Mouse (Mus musculus): ENCODE measurements around the gene Usp5. TPM values are rescaled to one million over a fixed set of nuclear protein-coding genes. Genes with fewer than 3 reads are reported as not detected.

Gene Usp5
- polyA plus RNA-seq, 1 experiment, result 37.4 TPM

GRCm38 (mm10) chr6:124791911-124792310 lies 37.4 kb downstream of the Usp5 start:
- H3K4me1 ChIP-seq (ENCODE audit: control insufficient read depth, insufficient read depth, low read length), result no peaks in the 10 kb centered on the region
- TF ChIP-seq CTCF (IDR thresholded peaks at IDR 0.05; ENCODE audit: control insufficient read depth, insufficient read depth, insufficient replicate concordance, low read depth, low read length) (no peak), POLR2A (IDR thresholded peaks at IDR 0.05; ENCODE audit: control insufficient read depth, low read depth, low read length) (no peak)
- H3K27me3 ChIP-seq (ENCODE audit: control insufficient read depth, insufficient read depth, low read length), result no peaks in the 10 kb centered on the region
- no peak overlapping the region for H3K4me3 ChIP-seq (ENCODE audit: control insufficient read depth, low read depth, low read length)
- H3K36me3 ChIP-seq (ENCODE audit: control insufficient read depth, insufficient read depth, low read length), result no peaks in the 10 kb centered on the region
- H3K27ac ChIP-seq (ENCODE audit: control insufficient read depth, insufficient read depth, low read depth, low read length), result no peak overlapping the region

GRCm38 (mm10) chr6:124790121-124790520 lies 39.2 kb downstream of the Usp5 start:
- Histone ChIP-seq H3K36me3 (ENCODE audit: control insufficient read depth, insufficient read depth, low read length) (no peaks in the 10 kb centered on the region), H3K27me3 (ENCODE audit: control insufficient read depth, insufficient read depth, low read length) (no peaks in the 10 kb centered on the region), H3K4me1 (ENCODE audit: control insufficient read depth, insufficient read depth, low read length) (no peaks in the 10 kb centered on the region), H3K27ac (ENCODE audit: control insufficient read depth, insufficient read depth, low read depth, low read length) (no peak overlapping the region), H3K4me3 (ENCODE audit: control insufficient read depth, low read depth, low read length) (no peak overlapping the region)
- TF ChIP-seq POLR2A (IDR thresholded peaks at IDR 0.05; ENCODE audit: control insufficient read depth, low read depth, low read length) (no peak), CTCF (IDR thresholded peaks at IDR 0.05; ENCODE audit: control insufficient read depth, insufficient read depth, insufficient replicate concordance, low read depth, low read length) (no peak)

GRCm38 (mm10) chr6:124789519-124789918 lies 39.8 kb downstream of the Usp5 start:
- no peak overlapping the region for H3K4me3 ChIP-seq (ENCODE audit: control insufficient read depth, low read depth, low read length)
- no peaks in the 10 kb centered on the region for H3K4me1 ChIP-seq (ENCODE audit: control insufficient read depth, insufficient read depth, low read length)
- H3K27ac ChIP-seq (ENCODE audit: control insufficient read depth, insufficient read depth, low read depth, low read length), result no peak overlapping the region
- no peak for TF ChIP-seq POLR2A (IDR thresholded peaks at IDR 0.05; ENCODE audit: control insufficient read depth, low read depth, low read length)
- TF ChIP-seq CTCF (IDR thresholded peaks at IDR 0.05; ENCODE audit: control insufficient read depth, insufficient read depth, insufficient replicate concordance, low read depth, low read length), result no peak
- H3K27me3 ChIP-seq (ENCODE audit: control insufficient read depth, insufficient read depth, low read length), result no peaks in the 10 kb centered on the region
- H3K36me3 ChIP-seq (ENCODE audit: control insufficient read depth, insufficient read depth, low read length), result no peaks in the 10 kb centered on the region

- H3K4me3 ChIP-seq (ENCODE audit: control insufficient read depth, low read depth, low read length), result no peak overlapping the region
Measured at GRCm38 (mm10) chr6:124787722-124788121, 41.6 kb downstream of the Usp5 start.

GRCm38 (mm10) chr6:124786756-124787420 lies 42.4 kb downstream of the Usp5 start:
- H3K27me3 ChIP-seq (ENCODE audit: control insufficient read depth, insufficient read depth, low read length), result no peaks in the 10 kb centered on the region
- H3K4me3 ChIP-seq (ENCODE audit: control insufficient read depth, low read depth, low read length), result no peak overlapping the region
- no peaks in the 10 kb centered on the region for H3K36me3 ChIP-seq (ENCODE audit: control insufficient read depth, insufficient read depth, low read length)
- H3K4me1 ChIP-seq (ENCODE audit: control insufficient read depth, insufficient read depth, low read length), result peaks cover 3% of the 10 kb centered on the region; the same call in 1 of the 2 replicates
- TF ChIP-seq CTCF (IDR thresholded peaks at IDR 0.05; ENCODE audit: control insufficient read depth, insufficient read depth, insufficient replicate concordance, low read depth, low read length) (no peak), POLR2A (IDR thresholded peaks at IDR 0.05; ENCODE audit: control insufficient read depth, low read depth, low read length) (no peak)
- H3K27ac ChIP-seq (ENCODE audit: control insufficient read depth, insufficient read depth, low read depth, low read length), result no peak overlapping the region

More at GRCm38 (mm10) chr6:124787722-124788121, 41.6 kb downstream of the Usp5 start:
- Histone ChIP-seq H3K27me3 (ENCODE audit: control insufficient read depth, insufficient read depth, low read length) (no peaks in the 10 kb centered on the region), H3K36me3 (ENCODE audit: control insufficient read depth, insufficient read depth, low read length) (no peaks in the 10 kb centered on the region), H3K4me1 (ENCODE audit: control insufficient read depth, insufficient read depth, low read length) (no peaks in the 10 kb centered on the region), H3K27ac (ENCODE audit: control insufficient read depth, insufficient read depth, low read depth, low read length) (no peak overlapping the region)
- TF ChIP-seq POLR2A (IDR thresholded peaks at IDR 0.05; ENCODE audit: control insufficient read depth, low read depth, low read length), result no peak
- no peak for TF ChIP-seq CTCF (IDR thresholded peaks at IDR 0.05; ENCODE audit: control insufficient read depth, insufficient read depth, insufficient replicate concordance, low read depth, low read length)

GRCm38 (mm10) chr6:124782436-124782835 lies 46.8 kb downstream of the Usp5 start:
- Histone ChIP-seq H3K27ac (ENCODE audit: control insufficient read depth, insufficient read depth, low read depth, low read length) (no peak overlapping the region), H3K4me3 (ENCODE audit: control insufficient read depth, low read depth, low read length) (no peak overlapping the region), H3K4me1 (ENCODE audit: control insufficient read depth, insufficient read depth, low read length) (peaks cover 20% of the 10 kb centered on the region), H3K27me3 (ENCODE audit: control insufficient read depth, insufficient read depth, low read length) (no peaks in the 10 kb centered on the region), H3K36me3 (ENCODE audit: control insufficient read depth, insufficient read depth, low read length) (no peaks in the 10 kb centered on the region)
- TF ChIP-seq POLR2A (IDR thresholded peaks at IDR 0.05; ENCODE audit: control insufficient read depth, low read depth, low read length) (no peak), CTCF (IDR thresholded peaks at IDR 0.05; ENCODE audit: control insufficient read depth, insufficient read depth, insufficient replicate concordance, low read depth, low read length) (no peak)

GRCm38 (mm10) chr6:124780917-124781316 lies 48.4 kb downstream of the Usp5 start:
- H3K36me3 ChIP-seq (ENCODE audit: control insufficient read depth, insufficient read depth, low read length), result no peaks in the 10 kb centered on the region; the same call in 1 of the 2 replicates
- no peak for TF ChIP-seq CTCF (IDR thresholded peaks at IDR 0.05; ENCODE audit: control insufficient read depth, insufficient read depth, insufficient replicate concordance, low read depth, low read length)
- TF ChIP-seq POLR2A (IDR thresholded peaks at IDR 0.05; ENCODE audit: control insufficient read depth, low read depth, low read length), result no peak
- H3K27ac ChIP-seq (ENCODE audit: control insufficient read depth, insufficient read depth, low read depth, low read length), result no peak overlapping the region
- H3K4me1 ChIP-seq (ENCODE audit: control insufficient read depth, insufficient read depth, low read length), result peaks cover 20% of the 10 kb centered on the region
- no peak overlapping the region; the same call in 1 of the 2 replicates for H3K4me3 ChIP-seq (ENCODE audit: control insufficient read depth, low read depth, low read length)
- no peaks in the 10 kb centered on the region for H3K27me3 ChIP-seq (ENCODE audit: control insufficient read depth, insufficient read depth, low read length)
